Mouse (Mus musculus) hindbrain, embryonic 14.5 days (tissue): ENCODE measurements at regions not wholly inside any gene's neighbourhood (a gene's known extent, or its start where the extent isn't known, plus 50 kb on each side); places are given as distances from the start of the nearest gene placed in this dataset.

Experiments
- ATAC-seq: fragments of 200-750 bp; cut with Nextera tagmentation; 2 replicates; pipeline ENCODE4 v1.8.0; 2017; ENCODE audit warnings: moderate number of reproducible peaks, mild to moderate bottlenecking, moderate TSS enrichment, moderate library complexity; ENCODE audit not compliant: low FRiP score
- DNase-seq: peaks from one replicate; pipeline ENCODE4 v3.0.0-alpha.2; 2015; ENCODE audit warnings: low spot score
- H3K27ac ChIP-seq: fragments of 300-500 bp; sonication (generic); 2 replicates; pipeline ENCODE4 v1.5.1; 2014; ENCODE audit warnings: mild to moderate bottlenecking, moderate library complexity
- H3K27me3 ChIP-seq: fragments of 300-500 bp; sonication (generic); 2 replicates; pipeline ENCODE4 v1.6.1; 2014; ENCODE audit warnings: mild to moderate bottlenecking, low read length, mixed read lengths; ENCODE audit not compliant: control insufficient read depth, insufficient read depth
- H3K36me3 ChIP-seq: fragments of 300-500 bp; sonication (generic); replicated peaks from 2 replicates; pipeline ENCODE4 v1.6.1; 2014; ENCODE audit not compliant: control insufficient read depth, insufficient read depth
- H3K4me1 ChIP-seq: fragments of 300-500 bp; sonication (generic); replicated peaks from 2 replicates; pipeline ENCODE4 v1.6.1; 2014; ENCODE audit warnings: antibody characterized with exemption, low read length, mixed read lengths; ENCODE audit not compliant: control insufficient read depth, insufficient read depth
- H3K4me2 ChIP-seq: fragments of 300-500 bp; sonication (generic); replicated peaks from 2 replicates; pipeline ENCODE4 v1.6.1; 2014; ENCODE audit warnings: mild to moderate bottlenecking, moderate library complexity
- H3K4me3 ChIP-seq: fragments of 300-500 bp; sonication (generic); replicated peaks from 2 replicates; pipeline ENCODE4 v1.5.1; 2014; ENCODE audit warnings: mild to moderate bottlenecking, low read length
- H3K9ac ChIP-seq: fragments of 300-500 bp; sonication (generic); 2 replicates; pipeline ENCODE4 v1.6.1; 2014
- H3K9me3 ChIP-seq: fragments of 300-500 bp; sonication (generic); 2 replicates; pipeline ENCODE4 v1.6.1; 2016; ENCODE audit warnings: low read length; ENCODE audit not compliant: control insufficient read depth
- WGBS: fragments of 180-500 bp; shearing (Covaris S2); extraction: QIAGEN DNeasy Blood & Tissue Kit; methylation state at CpG from one replicate; pipeline ENCODE4 v1.1.7; 2014; 5-methylcytosine and 5-hydroxymethylcytosine counted together

DNA sequence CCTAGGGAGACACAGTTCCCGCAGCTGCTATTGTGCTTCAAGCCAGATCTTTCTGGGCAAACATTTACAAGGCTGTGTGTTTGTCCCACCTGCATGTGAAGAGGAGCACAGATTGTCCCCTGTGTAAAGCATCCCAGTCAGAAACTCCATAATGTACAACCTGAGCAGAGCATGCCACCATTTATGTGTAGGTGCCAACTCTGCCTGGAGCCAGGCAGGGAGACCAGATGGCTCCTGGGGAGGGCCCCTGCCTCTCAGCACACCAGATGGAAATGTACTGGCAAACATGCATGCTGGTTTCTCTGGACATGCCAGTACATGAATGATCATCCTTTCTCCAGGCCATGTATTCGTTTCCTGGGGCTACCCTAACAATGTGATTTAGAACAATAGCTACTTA is 98.6 kb upstream of the Foxp3 start:
- H3K4me3 ChIP-seq, result no peak overlapping the region
- H3K27ac ChIP-seq, result no peak overlapping the region
- ATAC-seq (no peak), DNase-seq (no peak)
- no peaks in the 10 kb centered on the region for H3K9me3 ChIP-seq
- WGBS, result 57% methylated on average over 2 of the region's 2 CpGs
- H3K27me3 ChIP-seq, result no peaks in the 10 kb centered on the region
- H3K36me3 ChIP-seq, result no peaks in the 10 kb centered on the region
- no peak overlapping the region for H3K4me2 ChIP-seq
- H3K4me1 ChIP-seq, result no peaks in the 10 kb centered on the region
- H3K9ac ChIP-seq, result no peak overlapping the region

DNA sequence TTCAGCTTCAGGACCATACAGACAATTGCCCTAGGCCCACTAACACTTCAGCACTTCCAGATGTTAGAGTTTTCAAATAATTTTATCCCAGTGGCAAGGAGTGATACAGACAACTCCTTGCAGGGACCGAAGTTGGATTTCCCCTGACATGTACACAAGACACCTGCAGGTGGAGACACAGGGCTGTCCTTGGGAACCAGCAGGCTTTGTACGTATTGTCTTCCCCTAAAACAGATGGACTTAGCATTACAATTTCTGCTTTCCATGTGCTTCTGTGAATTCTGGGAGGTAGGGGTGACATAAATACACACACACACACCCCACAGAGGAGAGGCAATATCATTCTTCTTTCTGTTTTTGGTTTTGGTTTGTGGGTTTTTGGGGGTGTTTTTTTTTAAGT is 98.2 kb upstream of the Usp27x start:
- WGBS, result 24% methylated on average over 2 of the region's 2 CpGs
- Histone ChIP-seq H3K36me3 (no peaks in the 10 kb centered on the region), H3K9ac (no peak overlapping the region), H3K27ac (no peak overlapping the region), H3K9me3 (no peaks in the 10 kb centered on the region), H3K4me3 (no peak overlapping the region), H3K4me2 (no peak overlapping the region), H3K27me3 (no peaks in the 10 kb centered on the region), H3K4me1 (no peaks in the 10 kb centered on the region)
- DNase-seq (peak; percentile 57), ATAC-seq (no peak)

DNA sequence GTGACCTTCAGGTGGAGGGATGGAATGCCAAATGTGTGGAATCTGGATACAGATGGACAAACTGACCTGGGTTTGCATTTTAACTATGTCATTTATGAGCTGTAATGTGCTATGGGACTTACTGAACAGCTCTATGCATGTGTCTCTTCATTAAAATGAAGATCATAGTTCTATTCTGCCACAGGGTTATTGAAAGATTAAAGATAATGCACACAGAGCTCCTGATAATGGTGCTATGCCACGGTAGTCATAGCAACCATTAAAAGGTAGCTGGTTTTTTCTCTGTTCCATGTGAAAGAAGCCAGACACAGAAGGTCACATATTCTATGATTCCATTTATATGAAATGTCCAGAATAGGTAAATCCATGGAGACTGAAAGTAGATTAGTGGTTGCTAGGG is 94.2 kb upstream of the Usp27x start:
- Histone ChIP-seq H3K9me3 (no peaks in the 10 kb centered on the region), H3K9ac (no peak overlapping the region), H3K36me3 (no peaks in the 10 kb centered on the region), H3K4me1 (no peaks in the 10 kb centered on the region), H3K4me2 (no peak overlapping the region), H3K27me3 (no peaks in the 10 kb centered on the region), H3K27ac (no peak overlapping the region), H3K4me3 (no peak overlapping the region)
- DNase-seq (no peak), ATAC-seq (no peak)
- 70% methylated on average over 1 of the region's 1 CpGs for WGBS

DNA sequence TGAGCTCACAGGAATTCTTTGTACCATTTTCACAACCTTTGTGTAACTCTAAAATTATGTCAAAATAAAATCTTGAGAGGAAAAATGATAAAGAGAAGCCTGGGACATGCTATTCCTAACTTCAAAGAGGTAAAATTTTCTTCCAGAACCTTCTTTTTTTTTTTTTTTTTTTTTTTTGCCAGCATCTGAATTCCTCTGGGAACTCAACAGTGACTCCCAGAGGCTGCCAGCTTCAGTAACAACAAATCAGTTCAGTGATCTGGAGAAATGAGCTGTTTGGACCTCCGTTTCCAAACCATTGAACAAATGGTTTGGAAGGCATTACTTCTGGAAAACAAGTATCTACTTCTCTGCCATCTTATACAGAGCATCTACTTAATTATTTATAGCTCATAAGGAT is 92.4 kb upstream of the Usp27x start:
- Histone ChIP-seq H3K4me2 (no peak overlapping the region), H3K27me3 (no peaks in the 10 kb centered on the region), H3K9ac (no peak overlapping the region), H3K27ac (no peak overlapping the region), H3K9me3 (no peaks in the 10 kb centered on the region), H3K4me1 (no peaks in the 10 kb centered on the region), H3K36me3 (no peaks in the 10 kb centered on the region), H3K4me3 (no peak overlapping the region)
- ATAC-seq (no peak), DNase-seq (no peak)
- WGBS, result 41% methylated on average over 1 of the region's 1 CpGs

DNA sequence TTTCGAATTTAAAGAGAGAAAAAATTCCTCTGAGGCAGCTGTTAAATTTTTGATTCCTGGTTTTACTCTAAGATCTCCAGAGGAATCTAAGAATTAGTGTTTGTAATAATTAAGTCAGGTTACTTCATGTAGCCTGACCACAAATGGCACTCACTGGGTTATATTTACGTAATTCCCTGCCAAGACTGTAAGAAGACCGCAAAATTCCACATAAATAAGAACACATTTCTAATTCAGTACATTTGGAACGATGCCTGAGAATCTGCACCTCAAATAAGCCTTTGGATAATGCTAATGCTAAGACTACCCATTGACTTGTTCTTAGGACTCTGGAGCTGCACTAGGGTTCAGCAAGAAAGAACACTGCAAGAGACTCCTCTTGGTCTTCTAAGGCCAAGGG is 81.2 kb upstream of the Usp27x start:
- Histone ChIP-seq H3K4me1 (no peaks in the 10 kb centered on the region), H3K9ac (no peak overlapping the region), H3K27me3 (no peaks in the 10 kb centered on the region), H3K4me3 (no peak overlapping the region), H3K36me3 (no peaks in the 10 kb centered on the region), H3K9me3 (no peaks in the 10 kb centered on the region), H3K4me2 (no peak overlapping the region), H3K27ac (no peak overlapping the region)
- ATAC-seq, result no peak
- no peak for DNase-seq
- WGBS, result 82% methylated on average over 4 of the region's 4 CpGs

DNA sequence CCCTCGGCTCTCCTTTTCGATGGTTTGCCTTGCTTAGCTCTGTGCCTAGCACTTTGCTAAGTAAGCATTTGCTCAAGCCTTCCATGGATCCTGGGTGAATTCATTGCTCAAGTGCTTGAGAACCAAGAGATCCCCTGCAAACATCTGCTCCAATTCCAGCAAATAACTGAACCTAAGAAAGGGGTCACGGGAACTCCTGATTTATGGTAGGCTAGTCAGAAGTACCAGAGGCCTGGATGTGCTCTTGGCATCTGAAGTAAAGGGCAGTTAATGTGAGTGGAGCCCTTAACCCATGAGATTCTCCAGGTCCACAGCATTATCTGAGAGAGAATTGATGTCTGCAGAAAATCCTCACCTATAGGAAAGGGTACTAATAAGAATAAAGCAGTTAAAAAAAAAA is 69.4 kb upstream of the Usp27x start:
- DNase-seq (no peak), ATAC-seq (no peak)
- H3K27me3 ChIP-seq, result no peaks in the 10 kb centered on the region
- WGBS, result 54% methylated on average over 3 of the region's 3 CpGs
- no peaks in the 10 kb centered on the region for H3K4me1 ChIP-seq
- no peak overlapping the region for H3K9ac ChIP-seq
- H3K36me3 ChIP-seq, result no peaks in the 10 kb centered on the region
- no peak overlapping the region for H3K4me3 ChIP-seq
- H3K4me2 ChIP-seq, result no peak overlapping the region
- H3K9me3 ChIP-seq, result no peaks in the 10 kb centered on the region
- no peak overlapping the region for H3K27ac ChIP-seq

DNA sequence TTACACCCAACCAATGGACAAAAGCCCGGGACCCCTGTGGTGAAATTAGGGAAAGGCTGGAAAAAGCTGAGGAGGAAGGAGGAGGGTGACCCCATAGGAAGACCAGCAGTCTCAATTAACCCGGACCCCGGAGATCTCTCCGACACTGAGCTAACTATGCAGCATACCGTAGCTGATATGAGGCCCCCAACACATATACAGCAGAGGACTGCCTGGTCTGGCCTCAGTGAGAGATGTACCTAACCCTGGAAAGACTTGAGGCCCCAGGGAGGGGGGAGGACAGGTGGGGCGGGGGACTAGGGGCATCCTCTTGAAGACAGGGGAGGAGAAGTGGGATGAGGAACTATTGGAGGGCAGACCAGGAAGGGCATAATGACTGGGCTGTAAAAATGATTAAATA is 69.0 kb upstream of the Usp27x start:
- ATAC-seq (no peak), DNase-seq (no peak)
- no peaks in the 10 kb centered on the region for H3K27me3 ChIP-seq
- no peaks in the 10 kb centered on the region for H3K4me1 ChIP-seq
- 30% methylated on average over 5 of the region's 6 CpGs for WGBS
- no peak overlapping the region for H3K9ac ChIP-seq
- H3K9me3 ChIP-seq, result no peaks in the 10 kb centered on the region
- no peak overlapping the region for H3K4me3 ChIP-seq
- no peak overlapping the region for H3K27ac ChIP-seq
- H3K4me2 ChIP-seq, result no peak overlapping the region
- no peaks in the 10 kb centered on the region for H3K36me3 ChIP-seq

DNA sequence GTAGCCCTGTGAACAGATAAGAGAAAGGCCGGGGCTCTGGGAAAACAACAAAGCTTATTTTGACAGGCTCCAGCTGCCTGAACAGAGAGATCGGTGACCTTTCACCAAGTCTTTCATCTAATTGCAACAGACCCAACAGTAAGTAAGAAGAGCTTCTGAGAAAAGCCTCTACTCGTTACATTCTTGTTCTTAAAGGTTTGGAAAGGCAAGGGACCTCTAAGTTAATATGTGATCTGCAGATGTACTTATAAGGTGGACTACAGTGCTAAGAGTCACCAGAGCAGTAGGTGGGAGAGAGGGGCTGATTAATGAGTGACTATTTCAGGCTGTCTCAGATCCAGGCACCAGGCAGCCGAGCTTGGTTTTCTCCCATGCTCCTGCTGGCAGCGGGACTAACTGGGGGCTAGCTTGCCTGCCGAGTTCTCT is 68.4 kb upstream of the Usp27x start:
- Histone ChIP-seq H3K27ac (no peak overlapping the region), H3K4me2 (no peak overlapping the region), H3K4me3 (no peak overlapping the region), H3K36me3 (no peaks in the 10 kb centered on the region), H3K4me1 (no peaks in the 10 kb centered on the region), H3K9me3 (no peaks in the 10 kb centered on the region), H3K9ac (no peak overlapping the region), H3K27me3 (no peaks in the 10 kb centered on the region)
- no peak for DNase-seq
- 22% methylated on average over 6 of the region's 6 CpGs for WGBS
- ATAC-seq, result no peak

DNA sequence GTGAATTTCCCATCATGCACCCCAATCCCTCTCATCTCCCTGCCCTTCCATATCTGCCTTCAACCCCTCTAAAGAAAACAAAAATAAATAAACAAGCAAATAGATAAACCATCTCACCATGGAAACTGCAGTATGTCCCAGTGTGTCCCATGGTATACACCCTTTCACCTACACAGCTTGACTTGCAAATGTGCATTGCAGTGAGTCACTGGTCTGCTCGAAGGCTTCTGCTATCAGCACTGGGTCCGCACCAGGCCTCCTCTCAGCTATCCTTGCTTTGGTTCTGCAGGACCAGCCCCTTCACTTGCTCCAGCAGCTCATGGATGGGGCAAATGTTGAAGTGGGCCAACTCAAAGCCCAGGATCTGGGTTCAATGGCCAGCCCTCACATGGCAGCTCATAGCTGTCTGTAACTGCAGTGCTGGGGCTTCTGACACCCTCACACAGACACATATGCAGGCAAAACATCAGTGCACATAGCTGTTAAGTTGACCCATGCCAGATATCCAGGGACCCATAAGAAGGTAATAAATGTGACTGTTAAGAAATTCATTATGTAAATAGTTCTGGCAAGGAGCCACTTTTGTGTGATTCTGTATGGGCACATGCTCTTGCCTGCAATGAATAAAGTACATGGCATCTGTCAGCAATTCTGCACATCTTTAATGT is 59.9 kb upstream of the Usp27x start:
- WGBS, result 85% methylated on average over 2 of the region's 2 CpGs
- H3K4me2 ChIP-seq, result no peak overlapping the region
- ATAC-seq (no peak), DNase-seq (no peak)
- no peak overlapping the region for H3K27ac ChIP-seq
- no peak overlapping the region for H3K9ac ChIP-seq
- no peak overlapping the region for H3K4me3 ChIP-seq
- no peaks in the 10 kb centered on the region for H3K36me3 ChIP-seq
- H3K4me1 ChIP-seq, result no peaks in the 10 kb centered on the region
- H3K9me3 ChIP-seq, result no peaks in the 10 kb centered on the region
- H3K27me3 ChIP-seq, result no peaks in the 10 kb centered on the region

DNA sequence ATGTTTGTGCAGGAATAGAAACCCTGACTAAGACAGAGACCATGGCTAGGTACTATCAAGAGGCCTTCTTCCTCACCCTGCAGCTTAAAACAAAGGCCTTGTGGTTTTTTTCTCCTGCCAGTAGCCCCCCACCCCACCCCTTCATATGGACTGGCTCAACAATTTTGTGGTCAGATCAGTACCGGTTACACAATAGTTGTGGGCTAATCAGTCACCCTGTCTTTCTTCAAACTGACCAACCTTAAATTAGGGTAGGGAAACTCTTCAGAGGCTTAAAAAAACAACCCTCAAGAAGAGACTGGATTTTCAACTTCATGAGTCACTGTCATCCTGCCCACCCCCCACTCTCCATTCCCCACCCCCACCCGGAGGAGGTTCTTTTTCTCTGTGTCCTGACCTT is 58.6 kb upstream of the Usp27x start:
- Histone ChIP-seq H3K9ac (no peak overlapping the region), H3K27ac (no peak overlapping the region), H3K4me2 (no peak overlapping the region), H3K4me3 (no peak overlapping the region), H3K36me3 (no peaks in the 10 kb centered on the region), H3K27me3 (no peaks in the 10 kb centered on the region), H3K9me3 (no peaks in the 10 kb centered on the region), H3K4me1 (no peaks in the 10 kb centered on the region)
- 63% methylated on average over 2 of the region's 2 CpGs for WGBS
- ATAC-seq (no peak), DNase-seq (no peak)
